Mouse (Mus musculus) midbrain, embryonic 10.5 days (tissue): ENCODE results near the gene Pdzd8. TPM values are rescaled to one million over a fixed set of nuclear protein-coding genes. Genes with fewer than 3 reads are reported as not detected.
A peak's percentile ranks its signal among the peaks of the same experiment; 100 is the strongest.

Experiments
- DNase-seq: peaks from one replicate; pipeline ENCODE4 v3.0.0-alpha.2; 2017; ENCODE audit warnings: low spot score
- H3K27ac ChIP-seq: fragments of 300-500 bp; sonication (generic); replicated peaks from 2 replicates; pipeline ENCODE4 v1.5.1; 2016; ENCODE audit warnings: mild to moderate bottlenecking
- H3K27me3 ChIP-seq: fragments of 300-500 bp; sonication (generic); 2 replicates; pipeline ENCODE4 v1.6.1; 2016; ENCODE audit warnings: low read depth, mild to moderate bottlenecking; ENCODE audit not compliant: poor library complexity, severe bottlenecking
- H3K36me3 ChIP-seq: fragments of 300-500 bp; sonication (generic); 2 replicates; pipeline ENCODE4 v1.6.1; 2016; ENCODE audit warnings: mild to moderate bottlenecking, moderate library complexity
- H3K4me1 ChIP-seq: fragments of 300-500 bp; sonication (generic); 2 replicates; pipeline ENCODE4 v1.6.1; 2016
- H3K4me3 ChIP-seq: fragments of 300-500 bp; sonication (generic); 2 replicates; pipeline ENCODE4 v1.5.1; 2016; ENCODE audit warnings: mild to moderate bottlenecking, moderate library complexity
- H3K9me3 ChIP-seq: fragments of 300-500 bp; sonication (generic); replicated peaks from 2 replicates; pipeline ENCODE4 v1.6.1; 2016; ENCODE audit warnings: mild to moderate bottlenecking
- WGBS: fragments of 180-500 bp; shearing (Covaris S2); methylation state at CpG from one replicate; pipeline ENCODE4 v1.1.7; 2016; 5-methylcytosine and 5-hydroxymethylcytosine counted together
- polyA plus RNA-seq: library from polyadenylated mRNA; unstranded; fragments of >200 nt; fragmentation: Nextera tagmentation; extraction: Ambion mirVana; gene quantifications from 2 replicates; pipeline ENCODE4 v1.2.1, GENCODE M21; 2016

Pdzd8 gene
- polyA plus RNA-seq = 8.1 and 8.5 TPM in 2 replicates

DNA sequence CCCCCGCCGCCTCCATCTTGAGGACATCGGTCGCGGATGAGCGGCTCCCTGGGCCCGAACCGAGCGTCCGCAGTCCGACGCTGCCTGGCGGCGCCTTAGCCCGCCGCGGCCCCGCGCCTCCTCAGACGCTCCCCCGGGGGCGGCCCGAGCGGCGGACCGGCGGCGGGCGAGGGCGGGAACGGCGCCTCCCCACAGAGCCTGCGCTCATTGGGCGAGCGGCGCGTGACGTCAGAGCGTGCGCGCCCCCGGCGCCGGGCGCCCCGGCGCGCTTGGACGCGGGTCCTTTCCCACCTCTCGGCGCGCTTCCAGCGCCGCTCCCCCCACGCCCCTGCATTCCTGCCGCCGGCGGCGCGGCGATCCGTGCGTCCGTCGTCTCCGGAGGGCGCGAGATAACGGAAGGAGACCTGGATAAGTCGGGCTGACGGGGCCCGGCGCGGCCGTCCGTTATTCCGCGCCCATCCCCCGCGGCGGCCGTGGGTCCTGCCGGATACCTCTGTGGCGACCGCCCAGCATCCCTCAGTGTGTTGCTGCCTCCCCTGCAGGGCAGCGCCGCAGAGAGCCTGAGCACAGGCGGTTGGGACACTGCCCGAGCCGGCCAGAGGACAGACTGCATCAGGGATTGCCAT, at the start of gene Pdzd8:
Pdzd8 (minus strand) TSS at position 123 of the 626 bp plus-strand sequence.
- Histone ChIP-seq H3K4me3 (peak within 1 kb of the TSS; percentile 90), H3K27me3 (peaks cover 4% of the 10 kb centered on the region; the same call in 1 of the 2 replicates), H3K9me3 (no peaks in the 10 kb centered on the region), H3K36me3 (no peaks in the 10 kb centered on the region), H3K27ac (peak within 1 kb of the TSS; percentile 96), H3K4me1 (peaks cover 54% of the 10 kb centered on the region)
- WGBS = under 1% methylated on average over 91 of the region's 91 CpGs
- peak; percentile 90 for DNase-seq

DNA sequence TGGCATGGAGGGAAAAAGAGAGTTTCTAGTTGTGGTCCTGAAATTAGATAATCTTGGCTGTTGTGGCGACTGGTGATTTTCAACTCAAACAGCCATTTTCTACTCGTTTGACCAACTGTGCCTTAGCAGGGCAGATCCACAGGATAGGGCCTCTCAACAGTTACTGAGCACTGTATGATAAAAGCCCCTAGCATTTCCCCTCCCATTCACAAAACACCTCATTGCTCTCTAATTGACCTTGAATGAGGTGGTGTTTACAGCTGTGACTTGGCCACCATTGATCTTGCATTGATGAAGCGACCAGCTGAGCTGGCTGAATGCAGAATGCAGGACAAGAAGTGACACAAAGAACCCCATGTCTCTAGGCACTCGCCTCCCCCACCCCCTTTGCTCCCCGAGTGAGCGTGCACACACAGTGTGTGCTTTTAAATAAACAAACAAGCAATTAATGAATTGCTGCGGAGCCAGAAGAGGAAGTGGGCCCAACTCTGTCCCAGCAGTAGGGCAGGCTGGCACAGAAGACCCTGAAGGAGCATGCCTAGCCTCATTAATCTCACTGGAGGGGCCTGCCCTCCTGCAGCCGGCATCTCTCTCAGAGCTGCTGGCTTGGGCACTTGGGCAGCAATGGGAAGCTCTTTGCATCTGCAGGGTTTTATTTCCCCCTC, 48.3 kb upstream of the Pdzd8 start:
- Histone ChIP-seq H3K9me3 (no peaks in the 10 kb centered on the region), H3K27me3 (peaks cover 72% of the 10 kb centered on the region), H3K36me3 (no peaks in the 10 kb centered on the region), H3K27ac (no peak overlapping the region), H3K4me3 (no peak overlapping the region), H3K4me1 (peaks cover 14% of the 10 kb centered on the region)
- WGBS = 18% methylated on average over 8 of the region's 8 CpGs
- DNase-seq = no peak

DNA sequence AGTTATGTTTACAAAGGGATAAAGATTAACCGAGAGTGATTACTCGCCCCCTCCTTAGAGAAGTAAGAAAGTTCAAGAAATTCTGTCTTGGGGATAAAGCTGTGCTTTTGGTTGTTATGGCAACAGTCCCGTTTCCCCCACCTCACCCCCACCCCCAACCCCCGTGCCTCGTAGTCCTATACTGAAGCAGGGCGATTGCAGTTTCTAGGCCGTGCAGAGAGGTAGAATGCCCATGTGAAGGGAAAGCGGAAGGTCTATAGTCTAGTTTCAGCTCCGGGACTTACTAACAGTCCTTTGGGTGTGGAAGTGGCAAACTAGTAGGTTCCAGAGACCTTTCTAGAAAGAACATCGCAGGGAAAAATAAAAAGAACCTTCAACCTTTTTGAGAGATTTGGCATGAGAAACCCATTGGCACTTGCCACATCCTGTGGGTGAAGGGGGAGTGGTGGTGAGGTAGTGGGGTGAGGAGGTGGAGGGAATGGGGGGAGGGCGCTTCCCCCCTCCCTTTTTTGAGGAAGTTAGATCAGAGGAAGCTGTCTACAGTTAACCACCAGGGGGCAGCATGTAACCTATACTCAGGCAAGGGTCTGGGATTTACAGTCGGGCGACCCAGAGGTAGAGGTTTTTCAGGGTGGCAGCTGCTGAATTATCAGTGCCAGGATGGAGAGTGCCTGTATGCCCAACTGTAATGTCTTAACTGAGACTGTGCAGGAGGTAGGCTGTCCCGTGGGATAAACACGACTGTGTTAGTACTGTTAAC, 43.4 kb upstream of the Pdzd8 start:
- Histone ChIP-seq H3K9me3 (no peaks in the 10 kb centered on the region), H3K4me3 (peak overlapping the region; percentile 39), H3K4me1 (peaks cover 21% of the 10 kb centered on the region), H3K27me3 (peaks cover 59% of the 10 kb centered on the region), H3K36me3 (no peaks in the 10 kb centered on the region), H3K27ac (no peak overlapping the region)
- DNase-seq = peak; percentile 71
- WGBS = 11% methylated on average over 15 of the region's 15 CpGs

DNA sequence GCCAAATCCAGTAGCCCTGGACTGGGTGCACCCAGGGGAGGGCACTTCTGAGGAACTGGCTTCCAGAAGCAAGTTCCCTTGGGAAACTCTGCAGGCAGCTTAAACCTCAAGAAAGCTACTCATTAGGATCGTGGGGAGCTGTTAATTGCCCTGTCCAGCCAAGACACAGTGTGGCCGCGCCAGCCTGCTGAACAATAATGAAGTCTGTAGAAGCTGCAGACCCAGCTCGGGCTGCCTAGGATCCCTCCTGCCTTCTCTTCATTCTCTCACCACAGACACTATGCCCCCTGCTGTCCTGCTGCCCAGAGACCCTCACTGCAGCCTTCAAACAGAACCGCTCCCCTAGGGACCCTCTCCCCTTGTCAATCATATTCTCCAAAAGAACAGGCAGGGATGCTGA, 42.8 kb upstream of the Pdzd8 start:
- Histone ChIP-seq H3K9me3 (no peaks in the 10 kb centered on the region), H3K36me3 (no peaks in the 10 kb centered on the region), H3K4me3 (peak overlapping the region; percentile 39), H3K27ac (peak overlapping the region; percentile 20; the same call in 1 of the 2 replicates), H3K4me1 (peaks cover 17% of the 10 kb centered on the region), H3K27me3 (peaks cover 59% of the 10 kb centered on the region)
- DNase-seq = peak; percentile 41
- 6% methylated on average over 5 of the region's 5 CpGs for WGBS

DNA sequence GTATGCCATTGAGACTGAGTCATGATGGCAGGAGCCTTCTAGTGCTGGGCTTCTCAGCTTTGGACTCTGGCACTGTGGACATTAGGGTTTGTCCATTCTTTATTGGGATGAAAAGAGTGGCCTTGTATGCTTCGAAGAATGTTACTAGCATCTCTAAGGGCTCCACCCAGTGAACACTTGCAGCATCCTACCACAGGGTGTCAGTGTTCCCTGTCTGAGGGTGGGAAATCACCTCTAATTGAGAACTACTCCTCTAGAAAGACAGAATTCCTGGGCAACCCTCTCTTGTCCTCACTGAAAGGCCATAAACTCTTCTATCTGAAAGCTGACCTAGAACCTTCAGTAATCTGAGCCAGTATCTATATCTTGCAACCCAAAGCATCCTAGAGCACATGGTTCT, 41.6 kb upstream of the Pdzd8 start:
- DNase-seq = no peak
- H3K4me3 ChIP-seq = no peak overlapping the region
- H3K27ac ChIP-seq = no peak overlapping the region
- H3K27me3 ChIP-seq = peaks cover 56% of the 10 kb centered on the region
- no peaks in the 10 kb centered on the region for H3K9me3 ChIP-seq
- H3K4me1 ChIP-seq = peaks cover 17% of the 10 kb centered on the region
- 61% methylated on average over 1 of the region's 1 CpGs for WGBS
- no peaks in the 10 kb centered on the region for H3K36me3 ChIP-seq

DNA sequence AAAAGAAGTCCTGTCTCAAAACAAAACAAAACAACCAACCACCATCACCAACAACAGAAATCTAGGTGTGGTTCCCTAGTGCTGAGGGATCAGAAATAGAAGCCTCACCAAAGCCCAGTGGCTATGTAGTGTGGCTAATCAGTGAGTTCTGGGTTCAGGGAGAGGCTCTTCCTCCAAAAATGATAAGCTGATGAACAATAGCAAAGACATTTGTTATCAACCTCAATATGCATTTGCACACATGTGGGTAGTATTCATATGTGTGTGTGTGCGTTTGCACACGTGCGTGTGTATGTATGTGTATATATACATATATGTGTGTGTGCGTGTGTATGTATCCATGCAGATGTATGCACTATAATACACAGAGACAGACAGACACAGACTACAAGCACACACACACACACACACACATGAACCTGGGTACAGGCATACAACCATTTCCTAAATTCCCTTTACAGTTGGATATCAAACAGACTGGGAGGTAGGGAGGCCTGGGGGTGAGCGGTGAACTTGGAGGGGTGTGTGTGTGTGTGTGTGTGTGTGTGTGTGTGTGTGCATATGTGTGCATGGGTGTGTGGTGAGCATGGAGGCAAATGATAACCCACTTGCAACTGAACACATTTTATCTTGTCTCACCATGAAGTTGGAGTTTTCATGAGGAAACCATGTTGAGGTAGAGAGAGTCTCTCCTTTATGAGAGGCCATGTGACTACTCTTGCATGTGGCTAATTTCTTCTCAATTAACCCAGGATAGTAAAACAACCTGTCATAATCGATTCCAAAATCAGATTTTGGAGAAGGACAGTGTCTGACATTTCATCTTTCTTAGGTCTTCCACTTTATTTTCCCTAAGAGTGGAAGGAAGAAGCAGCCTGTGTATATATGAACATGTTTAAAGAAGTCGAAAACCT, 39.3 kb upstream of the Pdzd8 start:
- WGBS = 92% methylated on average over 7 of the region's 7 CpGs
- H3K27ac ChIP-seq = no peak overlapping the region
- peaks cover 17% of the 10 kb centered on the region for H3K4me1 ChIP-seq
- H3K4me3 ChIP-seq = no peak overlapping the region
- H3K27me3 ChIP-seq = peaks cover 32% of the 10 kb centered on the region
- no peaks in the 10 kb centered on the region for H3K36me3 ChIP-seq
- no peaks in the 10 kb centered on the region for H3K9me3 ChIP-seq
- no peak for DNase-seq

DNA sequence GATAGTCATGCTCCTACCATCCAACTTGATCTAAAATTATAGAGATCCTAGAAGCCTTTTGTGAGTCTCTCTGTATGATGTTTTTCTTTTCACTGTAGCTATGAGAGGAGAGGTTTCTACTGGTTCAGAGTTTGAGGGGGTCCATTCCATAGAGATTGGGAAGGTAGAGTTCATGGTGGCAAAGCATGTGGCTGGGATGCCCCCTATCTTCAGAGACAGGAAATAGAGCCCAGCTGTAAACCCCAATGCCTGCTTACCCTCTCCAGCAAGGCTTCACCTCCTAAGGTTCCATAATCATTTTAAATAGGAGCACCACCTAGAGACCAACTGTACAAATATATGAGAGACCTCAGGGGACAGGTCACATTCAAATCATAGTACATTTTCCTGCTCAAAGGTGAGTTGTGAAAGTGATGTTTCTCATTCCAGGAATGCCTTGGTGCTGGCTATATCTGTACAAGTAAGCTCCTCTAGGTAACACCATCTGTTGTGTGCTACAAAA, 36.9 kb upstream of the Pdzd8 start:
- H3K9me3 ChIP-seq = no peaks in the 10 kb centered on the region
- DNase-seq = no peak

DNA sequence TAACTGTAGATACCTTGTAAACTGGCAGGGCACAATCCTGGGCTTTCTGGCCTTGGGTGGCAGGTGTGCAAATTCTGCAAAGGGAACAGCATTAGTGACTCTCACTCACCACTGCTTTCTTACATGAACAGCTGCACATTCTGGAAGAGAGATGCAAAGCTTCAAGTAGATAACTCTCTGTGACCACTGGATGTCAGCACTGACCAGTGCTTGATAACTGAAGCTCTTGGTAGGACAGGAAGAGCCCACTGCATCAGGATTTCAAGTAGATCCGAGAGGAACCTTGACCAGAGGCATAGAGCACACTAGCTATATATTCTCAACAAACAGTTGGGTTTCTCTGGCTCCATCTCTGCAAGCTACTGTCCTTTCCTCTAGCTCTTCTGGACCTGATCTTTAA, 34.4 kb upstream of the Pdzd8 start:
- Histone ChIP-seq H3K4me3 (no peak overlapping the region), H3K27me3 (no peaks in the 10 kb centered on the region), H3K4me1 (no peaks in the 10 kb centered on the region), H3K9me3 (peaks cover 11% of the 10 kb centered on the region), H3K27ac (no peak overlapping the region), H3K36me3 (no peaks in the 10 kb centered on the region)
- DNase-seq = no peak
- WGBS = 49% methylated on average over 1 of the region's 1 CpGs

More for the DNA sequence above, 36.9 kb upstream of the Pdzd8 start:
- no peak overlapping the region for H3K27ac ChIP-seq
- H3K4me3 ChIP-seq = no peak overlapping the region
- H3K27me3 ChIP-seq = peaks cover 13% of the 10 kb centered on the region
- no peaks in the 10 kb centered on the region for H3K4me1 ChIP-seq
- no peaks in the 10 kb centered on the region for H3K36me3 ChIP-seq

DNA sequence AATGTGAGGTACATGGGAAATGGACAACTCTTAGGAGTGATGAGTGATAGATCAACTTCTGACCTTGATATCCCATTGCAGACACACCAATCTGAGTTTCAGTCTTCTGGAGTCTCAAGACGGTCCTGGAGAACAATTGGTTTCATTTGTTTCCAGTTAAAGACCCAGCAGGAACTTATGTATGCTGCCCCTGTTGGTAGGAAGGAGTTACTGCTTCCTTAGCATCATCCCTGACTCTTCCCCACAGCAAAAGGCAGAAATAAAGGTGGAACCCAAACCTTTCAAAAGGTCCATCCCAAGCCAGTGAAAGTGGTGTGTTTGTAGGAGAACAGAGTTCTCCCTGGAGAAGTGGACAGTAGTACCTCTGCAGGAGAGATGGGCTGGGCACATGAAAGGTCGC, 30.9 kb upstream of the Pdzd8 start:
- Histone ChIP-seq H3K4me1 (no peaks in the 10 kb centered on the region), H3K4me3 (no peak overlapping the region), H3K36me3 (no peaks in the 10 kb centered on the region), H3K9me3 (peaks cover 11% of the 10 kb centered on the region), H3K27ac (no peak overlapping the region), H3K27me3 (no peaks in the 10 kb centered on the region)
- DNase-seq = no peak
- 84% methylated on average over 2 of the region's 2 CpGs for WGBS

DNA sequence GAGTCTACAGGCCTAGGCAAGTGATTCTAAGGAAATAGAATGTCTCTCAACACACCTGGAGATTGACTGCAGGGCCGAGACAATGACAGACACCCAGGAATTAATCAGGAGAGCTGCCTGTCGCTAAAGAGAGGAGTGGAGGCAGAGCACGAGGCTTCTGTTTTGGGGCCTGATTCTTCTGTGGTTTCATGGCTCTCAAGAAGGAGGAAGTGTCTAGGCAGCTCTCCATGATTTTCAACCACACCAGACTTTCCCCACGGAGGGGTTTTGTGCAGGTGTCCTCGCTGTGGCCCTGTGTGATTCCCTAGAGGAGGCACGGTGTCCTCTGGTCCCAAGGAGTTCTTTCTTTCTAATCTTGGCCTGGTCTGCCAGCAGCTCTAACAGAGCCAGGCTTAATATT, 29.4 kb upstream of the Pdzd8 start:
- peaks cover 11% of the 10 kb centered on the region for H3K9me3 ChIP-seq
- H3K27ac ChIP-seq = no peak overlapping the region
- DNase-seq = no peak
- no peaks in the 10 kb centered on the region for H3K36me3 ChIP-seq
- WGBS = 84% methylated on average over 6 of the region's 6 CpGs
- H3K4me1 ChIP-seq = no peaks in the 10 kb centered on the region
- H3K4me3 ChIP-seq = no peak overlapping the region
- no peaks in the 10 kb centered on the region for H3K27me3 ChIP-seq

DNA sequence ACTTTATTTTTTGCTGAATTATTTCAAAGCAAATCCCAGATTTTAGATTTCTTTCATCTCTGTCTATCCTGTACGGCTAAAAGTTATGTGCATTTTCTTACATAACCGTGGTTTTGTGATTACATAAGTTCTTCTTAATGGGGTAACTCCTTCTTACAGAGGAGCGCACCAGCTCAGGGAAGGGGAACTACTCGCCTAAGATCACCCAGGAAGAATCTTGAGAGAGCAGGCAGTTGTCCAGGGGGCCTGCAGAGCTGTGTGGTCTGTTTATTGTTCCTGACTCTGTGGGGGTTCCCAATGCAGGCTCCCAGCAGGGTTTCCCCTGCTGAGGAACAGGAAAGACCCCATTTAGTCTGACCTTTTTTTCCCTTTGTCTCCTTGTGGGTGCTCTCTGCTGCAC, 27.3 kb upstream of the Pdzd8 start:
- 80% methylated on average over 4 of the region's 4 CpGs for WGBS
- no peak for DNase-seq
- no peak overlapping the region for H3K4me3 ChIP-seq
- no peaks in the 10 kb centered on the region for H3K36me3 ChIP-seq
- H3K4me1 ChIP-seq = peaks cover under 1% of the 10 kb centered on the region
- peaks cover 11% of the 10 kb centered on the region for H3K9me3 ChIP-seq
- H3K27ac ChIP-seq = no peak overlapping the region
- H3K27me3 ChIP-seq = no peaks in the 10 kb centered on the region

DNA sequence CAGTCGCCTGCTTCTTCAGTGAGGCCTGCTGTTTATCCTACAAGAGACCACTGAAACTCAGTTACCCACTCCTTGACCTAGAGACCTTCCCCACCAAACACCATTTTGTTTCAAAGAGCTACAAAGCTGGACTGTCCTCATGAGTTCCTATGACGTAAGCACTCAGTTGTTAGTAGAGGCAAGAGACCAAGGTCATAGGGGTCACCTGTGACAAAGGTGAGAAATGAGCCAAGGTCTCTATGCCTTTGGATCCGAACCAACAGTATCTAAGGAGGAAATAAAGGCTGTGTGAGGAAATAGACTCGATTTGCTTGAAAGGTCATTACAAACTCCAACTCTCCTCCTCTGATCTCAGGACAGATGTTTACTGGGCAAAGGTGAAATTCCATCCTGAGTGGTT, 25.4 kb upstream of the Pdzd8 start:
- Histone ChIP-seq H3K27me3 (no peaks in the 10 kb centered on the region), H3K9me3 (peaks cover 10% of the 10 kb centered on the region), H3K36me3 (no peaks in the 10 kb centered on the region), H3K4me1 (peaks cover 9% of the 10 kb centered on the region), H3K4me3 (no peak overlapping the region), H3K27ac (no peak overlapping the region)
- DNase-seq = no peak
- WGBS = 84% methylated on average over 4 of the region's 4 CpGs
